Mouse (Mus musculus): ENCODE measurements at regions not wholly inside any gene's neighbourhood (a gene's known extent, or its start where the extent isn't known, plus 50 kb on each side); places are given as distances from the start of the nearest gene placed in this dataset.

DNA sequence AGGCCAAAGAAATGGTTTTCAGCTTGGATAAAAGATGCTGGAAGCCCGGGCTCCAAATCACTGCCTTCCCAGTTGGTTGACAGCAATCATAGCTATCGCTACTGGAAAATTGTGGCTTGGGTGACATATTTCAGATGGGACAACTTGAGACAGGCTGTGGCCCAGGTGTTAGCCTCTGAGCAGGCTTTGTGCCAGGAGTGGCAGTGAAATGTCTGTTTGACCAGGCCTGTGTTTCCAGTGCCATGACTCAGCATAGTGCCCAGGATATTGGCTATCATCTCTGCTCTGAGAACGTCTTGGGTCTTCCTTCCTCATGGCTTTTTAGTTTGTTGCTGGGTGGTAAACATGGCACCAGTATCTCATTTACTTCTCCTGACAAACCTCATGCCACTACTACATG, 266.9 kb downstream of the Emp1 start:
- DNase-seq (ENCODE audit: low spot score), result no peak

DNA sequence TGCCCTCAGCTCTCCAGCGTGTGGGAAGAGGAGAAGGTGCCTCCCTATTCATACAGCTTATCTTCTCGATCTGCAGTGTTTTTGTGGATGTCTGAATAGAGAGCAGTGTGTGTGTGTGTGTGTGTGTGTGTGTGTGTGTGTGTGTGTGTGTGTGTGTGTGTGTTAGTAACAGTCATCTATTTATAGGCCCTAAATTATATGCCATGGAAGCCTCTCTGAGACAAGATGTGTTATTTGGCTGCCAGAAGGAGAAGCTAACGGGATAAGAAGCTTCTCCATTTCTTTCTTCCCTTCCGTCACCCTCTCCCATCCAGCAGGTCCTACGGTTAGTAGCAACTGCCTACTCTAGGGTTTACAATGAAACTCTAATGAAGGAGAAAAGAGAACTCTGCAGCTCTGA, 270.3 kb downstream of the Emp1 start:
- DNase-seq (ENCODE audit: low spot score), result no peak

GRCm38 (mm10) chr6:135636648-135637047, 274.3 kb downstream of the Emp1 start:
- DNase-seq (ENCODE audit: low spot score), result no peak

DNA sequence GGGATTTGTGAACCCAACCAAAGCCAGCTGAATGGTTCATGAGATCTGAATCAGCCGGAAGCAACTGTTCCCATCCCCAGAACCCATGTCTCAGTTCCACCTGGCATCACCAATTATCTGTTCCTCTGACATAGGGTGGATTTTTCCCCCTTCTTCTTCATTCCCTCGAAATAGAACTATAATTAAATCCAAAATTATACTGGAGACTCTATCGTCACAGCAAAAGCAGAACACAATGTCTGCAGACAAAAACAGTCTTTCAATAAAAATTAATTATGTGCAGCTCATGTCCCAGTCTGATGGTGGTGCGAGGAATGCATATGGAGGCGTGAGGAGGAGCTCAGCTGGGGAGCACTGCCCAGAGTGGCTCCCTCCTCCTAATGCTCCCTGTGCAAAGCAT, 280.4 kb downstream of the Emp1 start:
- DNase-seq (ENCODE audit: low spot score), result no peak

DNA sequence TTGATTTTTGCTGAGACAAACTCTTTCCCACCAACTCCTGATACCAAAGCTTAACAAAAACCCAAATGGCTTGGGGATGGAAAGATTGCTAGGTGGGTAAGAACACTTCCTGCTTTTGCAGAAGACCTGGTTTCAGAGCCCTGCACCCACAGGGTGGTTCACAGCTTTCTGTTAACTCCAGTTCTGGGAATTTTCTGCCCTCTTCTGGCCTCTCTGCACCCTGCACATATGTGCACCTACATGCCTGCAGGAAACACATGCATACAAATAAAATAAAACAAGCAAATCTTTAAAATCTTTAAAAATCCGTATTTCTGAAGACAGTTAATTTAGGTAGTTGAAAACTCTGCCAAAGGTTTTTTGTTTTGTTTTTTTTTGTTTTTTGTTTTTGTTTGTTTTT, 283.8 kb downstream of the Emp1 start:
- no peak for DNase-seq (ENCODE audit: low spot score)

DNA sequence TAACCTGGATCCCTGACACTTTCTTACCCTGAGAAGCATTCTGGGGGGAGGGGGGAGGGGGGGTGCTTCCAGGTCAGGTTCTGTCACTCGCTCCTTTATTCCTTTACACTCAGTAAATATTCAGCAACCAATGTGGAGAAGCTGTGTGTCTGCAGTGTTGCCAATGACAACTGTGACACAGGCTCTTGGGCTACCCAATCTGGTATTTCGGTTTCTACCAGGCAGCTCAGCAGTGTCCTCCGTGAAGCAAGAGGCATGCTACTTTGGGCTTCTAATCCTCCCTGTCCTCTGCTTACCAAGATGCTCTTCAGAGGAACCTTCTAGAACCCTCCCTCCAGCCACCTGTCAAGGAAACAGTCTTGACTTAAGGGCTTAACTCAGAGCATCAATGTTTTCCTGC, 290.7 kb downstream of the Emp1 start:
- no peak for DNase-seq (ENCODE audit: low spot score)

GRCm38 (mm10) chr6:135662386-135662785, 300.0 kb downstream of the Emp1 start:
- no peak for DNase-seq (ENCODE audit: low spot score)

- no peak for DNase-seq (ENCODE audit: low spot score)
These were observed 300.6 kb downstream of the Emp1 start for GRCm38 (mm10) chr6:135662801-135663537.

All from retina, embryonic 14.5 days (tissue).